Mouse (Mus musculus) kidney, postnatal 0 days (tissue): ENCODE measurements around the gene Tsc22d3. TPM values are rescaled to one million over a fixed set of nuclear protein-coding genes. Genes with fewer than 3 reads are reported as not detected.

Experiments
- ATAC-seq: fragments of 200-750 bp; cut with Nextera tagmentation; replicated peaks from 2 replicates; pipeline ENCODE4 v1.8.0; 2017; ENCODE audit warnings: low read depth, moderate number of reproducible peaks, moderate TSS enrichment, moderate library complexity; ENCODE audit not compliant: low FRiP score
- DNase-seq: peaks from one replicate; pipeline ENCODE4 v3.0.0-alpha.2; 2016; ENCODE audit warnings: low spot score
- H3K27ac ChIP-seq: fragments of 300-500 bp; sonication (generic); 2 replicates; pipeline ENCODE4 v1.5.1; 2014; ENCODE audit warnings: mild to moderate bottlenecking
- H3K27me3 ChIP-seq: fragments of 300-500 bp; sonication (generic); 2 replicates; pipeline ENCODE4 v1.6.1; 2014; ENCODE audit warnings: low read length, mixed read lengths; ENCODE audit not compliant: insufficient read depth
- H3K36me3 ChIP-seq: fragments of 300-500 bp; sonication (generic); 2 replicates; pipeline ENCODE4 v1.6.1; 2014; ENCODE audit warnings: low read length, mixed read lengths; ENCODE audit not compliant: insufficient read depth
- H3K4me1 ChIP-seq: fragments of 300-500 bp; sonication (generic); replicated peaks from 2 replicates; pipeline ENCODE4 v1.6.1; 2014; ENCODE audit warnings: antibody characterized with exemption, low read length, mixed read lengths; ENCODE audit not compliant: insufficient read depth
- H3K4me2 ChIP-seq: fragments of 300-500 bp; sonication (generic); 2 replicates; pipeline ENCODE4 v1.6.1; 2014; ENCODE audit warnings: mild to moderate bottlenecking, low read length, moderate library complexity, mixed read lengths
- H3K4me3 ChIP-seq: fragments of 300-500 bp; sonication (generic); replicated peaks from 2 replicates; pipeline ENCODE4 v1.5.1; 2014; ENCODE audit warnings: low read depth, low read length
- H3K9ac ChIP-seq: fragments of 300-500 bp; sonication (generic); 2 replicates; pipeline ENCODE4 v1.6.1; 2014; ENCODE audit warnings: low read depth, low read length
- H3K9me3 ChIP-seq: fragments of 300-500 bp; sonication (generic); replicated peaks from 2 replicates; pipeline ENCODE4 v1.6.1; 2016; ENCODE audit warnings: low read length, inconsistent platforms, mixed read lengths
- CTCF ChIP-seq: IDR thresholded peaks from 2 replicates; pipeline ENCODE4 v1.5.1; 2016; ENCODE audit warnings: antibody characterized with exemption, low read depth, mild to moderate bottlenecking, moderate library complexity
- WGBS: fragments of 180-500 bp; shearing (Covaris S2); extraction: QIAGEN DNeasy Blood & Tissue Kit; methylation state at CpG from one replicate; pipeline ENCODE4 v1.1.7; 2014; 5-methylcytosine and 5-hydroxymethylcytosine counted together
- polyA plus RNA-seq: library from polyadenylated mRNA; unstranded; fragments of >200 nt; fragmentation: Nextera tagmentation; extraction: Ambion mirVana; gene quantifications from 2 replicates; pipeline ENCODE4 v1.2.1, GENCODE M21; 2015

The Tsc22d3 gene
- polyA plus RNA-seq, 1 experiment from 2014 or later: 88.0 TPM

- H3K9ac ChIP-seq: no peak overlapping the region
- no peaks in the 10 kb centered on the region for H3K4me1 ChIP-seq
- no peak for DNase-seq
- no peak overlapping the region for H3K4me3 ChIP-seq
- no peaks in the 10 kb centered on the region for H3K36me3 ChIP-seq
- TF ChIP-seq CTCF: no peak
- H3K27ac ChIP-seq: no peak overlapping the region
- no peak overlapping the region for H3K4me2 ChIP-seq
- no peak for ATAC-seq
- no peaks in the 10 kb centered on the region for H3K27me3 ChIP-seq
- 68% methylated on average over 4 of the region's 4 CpGs for WGBS
- no peaks in the 10 kb centered on the region for H3K9me3 ChIP-seq
Measured at GRCm38 (mm10) chrX:140589194-140589751, 11.2 kb downstream of the Tsc22d3 start.

GRCm38 (mm10) chrX:140588534-140588933 is 11.9 kb downstream of the Tsc22d3 start:
- H3K4me3 ChIP-seq: no peak overlapping the region
- WGBS: 79% methylated on average over 5 of the region's 5 CpGs
- H3K27ac ChIP-seq: no peak overlapping the region
- DNase-seq (no peak), ATAC-seq (no peak)
- H3K4me1 ChIP-seq: no peaks in the 10 kb centered on the region
- no peaks in the 10 kb centered on the region for H3K36me3 ChIP-seq
- H3K9me3 ChIP-seq: no peaks in the 10 kb centered on the region
- TF ChIP-seq CTCF: no peak
- no peak overlapping the region for H3K9ac ChIP-seq
- H3K4me2 ChIP-seq: no peak overlapping the region
- no peaks in the 10 kb centered on the region for H3K27me3 ChIP-seq

GRCm38 (mm10) chrX:140580416-140580815 is 20.0 kb downstream of the Tsc22d3 start:
- 66% methylated on average over 3 of the region's 3 CpGs for WGBS
- Histone ChIP-seq H3K4me3 (no peak overlapping the region), H3K27me3 (no peaks in the 10 kb centered on the region), H3K4me2 (no peak overlapping the region), H3K4me1 (no peaks in the 10 kb centered on the region), H3K9ac (no peak overlapping the region), H3K27ac (no peak overlapping the region), H3K9me3 (no peaks in the 10 kb centered on the region), H3K36me3 (no peaks in the 10 kb centered on the region)
- DNase-seq (no peak), ATAC-seq (no peak)
- no peak for TF ChIP-seq CTCF

- WGBS: 46% methylated on average over 3 of the region's 3 CpGs
- no peaks in the 10 kb centered on the region for H3K27me3 ChIP-seq
- H3K4me3 ChIP-seq: no peak overlapping the region
Measured at GRCm38 (mm10) chrX:140575636-140576035, 24.8 kb downstream of the Tsc22d3 start.

GRCm38 (mm10) chrX:140575200-140575599 is 25.3 kb downstream of the Tsc22d3 start:
- no peak for ATAC-seq
- no peak for DNase-seq
- Histone ChIP-seq H3K36me3 (no peaks in the 10 kb centered on the region), H3K4me2 (no peak overlapping the region), H3K9ac (no peak overlapping the region), H3K27me3 (no peaks in the 10 kb centered on the region), H3K4me1 (no peaks in the 10 kb centered on the region), H3K27ac (no peak overlapping the region), H3K4me3 (no peak overlapping the region), H3K9me3 (no peaks in the 10 kb centered on the region)
- no peak for TF ChIP-seq CTCF
- 53% methylated on average over 1 of the region's 1 CpGs for WGBS

More at GRCm38 (mm10) chrX:140575636-140576035, 24.8 kb downstream of the Tsc22d3 start:
- no peak for ATAC-seq
- H3K9ac ChIP-seq: no peak overlapping the region
- H3K4me1 ChIP-seq: no peaks in the 10 kb centered on the region
- H3K36me3 ChIP-seq: no peaks in the 10 kb centered on the region
- DNase-seq: no peak
- no peak for TF ChIP-seq CTCF
- no peak overlapping the region for H3K27ac ChIP-seq
- no peaks in the 10 kb centered on the region for H3K9me3 ChIP-seq
- H3K4me2 ChIP-seq: no peak overlapping the region

GRCm38 (mm10) chrX:140572702-140573338 is 27.6 kb downstream of the Tsc22d3 start:
- Histone ChIP-seq H3K27ac (no peak overlapping the region), H3K9ac (no peak overlapping the region), H3K4me3 (no peak overlapping the region), H3K4me1 (no peaks in the 10 kb centered on the region), H3K9me3 (no peaks in the 10 kb centered on the region), H3K36me3 (no peaks in the 10 kb centered on the region), H3K4me2 (no peak overlapping the region), H3K27me3 (no peaks in the 10 kb centered on the region)
- ATAC-seq: no peak
- no peak for TF ChIP-seq CTCF
- WGBS: 44% methylated on average over 2 of the region's 2 CpGs
- no peak for DNase-seq
